9 mouse cellular contexts compared by ENCODE assay signal in the genomic region with DNA sequence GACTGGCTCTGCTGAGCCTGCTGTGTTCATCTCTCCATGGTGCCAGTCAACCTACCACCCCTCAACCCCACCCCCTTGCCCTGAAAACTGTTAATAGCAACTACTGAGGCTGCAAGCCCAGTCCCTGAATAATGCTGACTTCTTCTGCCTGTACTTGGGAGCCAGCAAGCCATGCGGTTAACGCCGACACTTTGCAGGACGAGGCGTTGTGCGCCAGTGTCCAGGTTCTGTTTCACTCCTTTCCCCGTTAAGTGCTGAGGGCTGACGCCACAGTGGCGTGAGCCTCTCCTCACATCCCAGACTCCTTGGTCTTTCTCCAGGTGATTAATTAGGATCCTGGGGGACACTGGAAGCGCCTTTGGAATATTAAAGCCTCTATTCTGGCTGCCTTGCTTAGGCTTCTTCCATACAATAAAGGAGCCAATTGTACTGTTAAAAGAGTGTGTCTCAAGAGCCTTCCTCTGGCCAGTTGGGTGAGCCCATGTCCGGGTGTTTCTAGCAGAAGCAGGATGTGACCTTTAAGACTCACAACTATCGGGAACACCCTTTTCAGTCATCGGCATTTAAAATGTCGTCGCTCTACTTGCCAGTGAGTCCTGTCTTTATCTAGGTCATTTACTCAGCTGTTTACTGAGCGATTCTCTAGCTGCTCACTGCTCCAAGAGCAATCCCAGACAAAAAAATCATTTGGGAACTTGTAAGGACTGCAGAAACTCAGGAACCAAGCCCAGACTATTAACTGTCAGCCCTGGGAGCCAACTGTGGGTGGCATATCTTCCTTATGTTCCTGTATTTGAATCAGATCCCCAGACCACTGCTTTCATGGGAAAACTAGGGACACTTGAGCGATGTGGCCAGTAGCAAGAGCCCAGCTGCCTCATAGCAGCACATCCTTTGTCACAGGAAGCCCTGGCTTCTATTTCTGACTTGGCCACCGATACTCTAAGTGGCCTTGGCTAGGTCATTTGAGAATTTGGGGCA. TPM values are rescaled to one million over a fixed set of nuclear protein-coding genes. Genes with fewer than 3 reads are reported as not detected.
DNase-seq lines count a peak whose midpoint lies in the region; ATAC-seq and TF ChIP-seq lines count a peak whose summit lies in the region.
"Had no signal": no experiment of that assay in that cellular context is flagged by ENCODE, and none has a peak within 500 bp of the region (broad histone marks: within the 10 kb centered on the region; RNA-seq: fewer than 3 reads in every experiment).

No protein-coding gene starts in this region.

- TF ChIP-seq POLR2A in olfactory bulb, adult 2 months (IDR thresholded peaks at IDR 0.05; ENCODE audit: insufficient read depth, low read depth, low read length), result no peak

- peak; percentile 30 to 32 for DNase-seq in cerebellum, postnatal 10 days
- no peak for DNase-seq in cerebellum, postnatal 36 days
- no peak for DNase-seq in neural tube, embryonic 10.5 days (ENCODE audit: extremely low spot score, low spot score)
- DNase-seq in heart, postnatal 36 days, result peak; percentile 51 to 61
- DNase-seq in ovary, postnatal 14 days (ENCODE audit: low spot score), result no peak

- no peak overlapping the region for H3K9ac ChIP-seq in neural tube, embryonic 13.5 days

- no peak overlapping the region for H3K4me2 ChIP-seq in neural tube, embryonic 13.5 days

- no peaks in the 10 kb centered on the region for H3K27me3 ChIP-seq in neural tube, embryonic 13.5 days

- 64% methylated on average over 18 of the region's 18 CpGs for WGBS in neural tube, embryonic 13.5 days
- WGBS in olfactory bulb, adult 2 months, result 42% methylated on average over 18 of the region's 18 CpGs

- no peaks in the 10 kb centered on the region for H3K36me3 ChIP-seq in neural tube, embryonic 13.5 days

- intact Hi-C loops in heart, postnatal 36 days (cut with DNase I), result loop anchor here (2.0 kb wide), 1 partner anchor 59 kb away; a partner anchor contains a TSS

- no peak for TF ChIP-seq CTCF in olfactory bulb, adult 2 months (IDR thresholded peaks at IDR 0.05; ENCODE audit: insufficient read depth, low read depth, low read length)

- ATAC-seq in neural tube, embryonic 13.5 days (ENCODE audit: low read depth), result peak; percentile 73
- no peak for ATAC-seq in erythroid progenitor cell, adult 5-6 weeks (replicated peaks; ENCODE audit: low FRiP score, poor library complexity, severe bottlenecking)

- peak overlapping the region; percentile 84 for H3K27ac ChIP-seq in neural tube, embryonic 13.5 days (replicated peaks)
- peak overlapping the region; percentile 69; the same call in 1 of the 2 replicates for H3K27ac ChIP-seq in olfactory bulb, adult 2 months (ENCODE audit: insufficient read depth, low read depth, low read length)

- H3K4me1 ChIP-seq in neural tube, embryonic 13.5 days (replicated peaks), result peaks cover 31% of the 10 kb centered on the region
- H3K4me1 ChIP-seq in olfactory bulb, adult 2 months (ENCODE audit: control insufficient read depth, insufficient read depth, low read length), result peaks cover 18% of the 10 kb centered on the region

- no peaks in the 10 kb centered on the region for H3K9me3 ChIP-seq in neural tube, embryonic 13.5 days

- no peak overlapping the region for H3K4me3 ChIP-seq in neural tube, embryonic 13.5 days
- H3K4me3 ChIP-seq in olfactory bulb, adult 2 months (ENCODE audit: insufficient read depth, low read depth, low read length), result no peak overlapping the region

RNA-seq across cellular contexts. Expression of a gene that starts 59.1 kb away (rescaled TPM):
- 9.6 and 10.2 TPM in 2 replicates for polyA plus RNA-seq in neural tube, embryonic 13.5 days (2015; fragmentation: Nextera tagmentation; extraction: Ambion mirVana)
- total RNA-seq in heart, postnatal 36 days (2021), result 100 to 1,000 TPM in 1 of 2 experiments, 10 to 100 TPM in 1; 65.8 to 116 TPM
- not detected in 2 replicates for polyA plus RNA-seq in olfactory bulb, adult 2 months (2012; ENCODE audit: insufficient read depth, insufficient read length, low replicate concordance, missing spikeins)
- total RNA-seq in erythroid progenitor cell, adult 5-6 weeks (2015; ENCODE audit: low replicate concordance), result not detected in 2 replicates
- not detected in 2 replicates for total RNA-seq in erythroid progenitor cell, adult 5-6 weeks (2017; ENCODE audit: low replicate concordance)
- total RNA-seq: neutrophil, adult 5-6 weeks had no signal

Comparison
In these comparisons a context has a peak if more than half of its experiments do, and no peak if none do; other contexts are left out.
1. DNase-seq: peak in cerebellum, postnatal 10 days (2 of 2) and heart, postnatal 36 days (2 of 2); none in cerebellum, postnatal 36 days (0 of 2), neural tube, embryonic 10.5 days (single experiment) and ovary, postnatal 14 days (single experiment).
2. RNA of a gene that starts 59.1 kb away (total RNA-seq): 65.8 to 116 TPM in heart, postnatal 36 days; not detected in erythroid progenitor cell, adult 5-6 weeks; every median in the first group is over 10 times any median in the second.